Mouse (Mus musculus) natural killer cell, adult 2 months (primary cell): ENCODE results near the gene Nos1.
"Not testable (repeated sequence)": the region's sequence is repeated elsewhere in the genome, so short reads cannot be mapped to it uniquely, and the experiment has no call there.

ENCODE experiments used
- DNase-seq, 2 experiments: peaks; one replicate each; pipeline ENCODE4 v3.0.0; 2022; ENCODE audit warnings: low spot score in 2 of 2

Gene Nos1

GRCm38 (mm10) chr5:117839501-117839900 is 58.7 kb downstream of the Nos1 start:
- no peak for DNase-seq

- DNase-seq: no peak
These were observed 59.4 kb downstream of the Nos1 start for GRCm38 (mm10) chr5:117840203-117840602.

- no peak for DNase-seq
These were observed 60.2 kb downstream of the Nos1 start for GRCm38 (mm10) chr5:117840988-117841387.

GRCm38 (mm10) chr5:117841651-117842347 is 61.0 kb downstream of the Nos1 start:
- DNase-seq: no peak

GRCm38 (mm10) chr5:117842699-117843098 is 61.9 kb downstream of the Nos1 start:
- no peak for DNase-seq

GRCm38 (mm10) chr5:117844611-117845010 is 63.8 kb downstream of the Nos1 start:
- DNase-seq: no peak

- no peak for DNase-seq
These were observed 69.6 kb downstream of the Nos1 start for GRCm38 (mm10) chr5:117850474-117850873.

GRCm38 (mm10) chr5:117853741-117854140 is 72.9 kb downstream of the Nos1 start:
- no peak for DNase-seq

- no peak for DNase-seq
These were observed 83.9 kb downstream of the Nos1 start for GRCm38 (mm10) chr5:117864588-117865300.

GRCm38 (mm10) chr5:117865876-117866275 is 85.0 kb downstream of the Nos1 start:
- DNase-seq: no peak

- no peak for DNase-seq
These were observed 90.8 kb downstream of the Nos1 start for GRCm38 (mm10) chr5:117871614-117872013.

GRCm38 (mm10) chr5:117873807-117874206 is 93.0 kb downstream of the Nos1 start:
- DNase-seq: no peak

- DNase-seq: no peak
These were observed 93.4 kb downstream of the Nos1 start for GRCm38 (mm10) chr5:117874236-117874635.

GRCm38 (mm10) chr5:117879136-117879535 is 98.3 kb downstream of the Nos1 start:
- no peak for DNase-seq

GRCm38 (mm10) chr5:117880916-117881555 is 100.2 kb downstream of the Nos1 start:
- no peak for DNase-seq

GRCm38 (mm10) chr5:117882411-117882810 is 101.6 kb downstream of the Nos1 start:
- not testable (repeated sequence) for DNase-seq

GRCm38 (mm10) chr5:117884991-117885390 is 104.2 kb downstream of the Nos1 start:
- no peak for DNase-seq

- no peak for DNase-seq
These were observed 107.3 kb downstream of the Nos1 start for GRCm38 (mm10) chr5:117888126-117888525.

GRCm38 (mm10) chr5:117888946-117889345 is 108.1 kb downstream of the Nos1 start:
- no peak for DNase-seq

- no peak for DNase-seq
These were observed 108.7 kb downstream of the Nos1 start for GRCm38 (mm10) chr5:117889571-117889970.

- DNase-seq: no peak
These were observed 110.0 kb downstream of the Nos1 start for GRCm38 (mm10) chr5:117890871-117891270.

- DNase-seq: no peak
These were observed 110.7 kb downstream of the Nos1 start for GRCm38 (mm10) chr5:117891545-117891944.

GRCm38 (mm10) chr5:117894050-117894449 is 113.2 kb downstream of the Nos1 start:
- DNase-seq: no peak
